Mouse (Mus musculus) small intestine, adult 2 months (tissue): ENCODE data around the gene Csgalnact2.

Source experiments
- CTCF ChIP-seq: fragments of 200-500 bp; IDR thresholded peaks from 2 replicates; pipeline ENCODE4 v1.5.1; 2012; ENCODE audit warnings: low read depth, mild to moderate bottlenecking, control low read depth, inconsistent platforms, low read length, moderate library complexity, mixed read lengths; ENCODE audit not compliant: insufficient replicate concordance, insufficient read length; ENCODE audit errors: extremely low read depth
- POLR2A ChIP-seq: fragments of 200-500 bp; IDR thresholded peaks from 2 replicates; pipeline ENCODE4 v1.6.1; 2012; ENCODE audit warnings: low read depth, mild to moderate bottlenecking, control low read depth, inconsistent platforms, low read length, moderate library complexity

- TF ChIP-seq CTCF (no peak), POLR2A (no peak)
These were observed 41.1 kb upstream of the Csgalnact2 start for GRCm38 (mm10) chr6:118180085-118180423.
